ENCODE assay signal across 8 mouse cellular contexts in genomic region chr14:67599734-67600133, GRCm38 (mm10).
DNase-seq lines count a peak whose midpoint lies in the region; TF ChIP-seq lines count a peak whose summit lies in the region.

No protein-coding gene starts in this region.

- no peak overlapping the region for H3K4me3 ChIP-seq in layer of hippocampus, adult 2 months
- H3K4me3 ChIP-seq in MEL (ENCODE audit: control insufficient read depth in 1 of 2, insufficient read depth in 1 of 2, low read depth in 2 of 2, low read length in 2 of 2): no peak overlapping the region

- no peak overlapping the region for H3K27ac ChIP-seq in layer of hippocampus, adult 2 months
- H3K27ac ChIP-seq in MEL (ENCODE audit: control insufficient read depth, low read depth, low read length): no peak overlapping the region

- H3K79me2 ChIP-seq in MEL (ENCODE audit: control insufficient read depth, insufficient read depth, low read length, poor library complexity): no peaks in the 10 kb centered on the region

- H3K4me1 ChIP-seq in MEL (ENCODE audit: control insufficient read depth in 1 of 2, insufficient read depth in 2 of 2, low read length in 2 of 2): no peaks in the 10 kb centered on the region

- no peak; the same call in 1 of the 2 replicates for TF ChIP-seq RAD21 in MEL (IDR thresholded peaks at IDR 0.05; ENCODE audit: low read depth, low read length)

- peak; percentile 61 to 64 for DNase-seq in cerebellum, postnatal 10 days
- DNase-seq in cerebellum, postnatal 36 days: no peak
- DNase-seq in layer of hippocampus, adult 2 months (ENCODE audit: low spot score in 2 of 2): peak in 1 of 2 experiments; percentile 18
- DNase-seq in layer of hippocampus, adult 9-11 months: no peak
- DNase-seq in MEL (ENCODE audit: low read depth, low spot score): peak; percentile 2
- DNase-seq in kidney, postnatal 4 days: peak; percentile 39 to 51
- no peak for DNase-seq in natural killer cell, adult 2 months (ENCODE audit: low spot score in 2 of 2)
- no peak for DNase-seq in spleen, postnatal 10 days (ENCODE audit: low spot score in 2 of 2)

- no peaks in the 10 kb centered on the region for H3K9me3 ChIP-seq in MEL (replicated peaks; ENCODE audit: insufficient read depth, low read length)

- no peak for TF ChIP-seq POLR2A in MEL (IDR thresholded peaks at IDR 0.05; ENCODE audit: control insufficient read depth in 1 of 2, insufficient read depth in 1 of 2, low read depth in 1 of 2, low read length in 2 of 2, poor library complexity in 1 of 2)

- H3K27me3 ChIP-seq in MEL (ENCODE audit: control insufficient read depth in 1 of 2, insufficient read depth in 2 of 2, low read length in 2 of 2): no peaks in the 10 kb centered on the region

- no peaks in the 10 kb centered on the region for H3K36me3 ChIP-seq in MEL (ENCODE audit: control insufficient read depth in 1 of 2, insufficient read depth in 2 of 2, low read length in 2 of 2)

- no peak overlapping the region for H3K9ac ChIP-seq in MEL (ENCODE audit: control insufficient read depth, low read depth, low read length, poor library complexity, severe bottlenecking)

- TF ChIP-seq EP300 in MEL (IDR thresholded peaks at IDR 0.05; ENCODE audit: low read depth in 1 of 2, low read length in 2 of 2): no peak

- peak; percentile 89 for TF ChIP-seq CTCF in layer of hippocampus, adult 2 months (conservative IDR thresholded peaks at IDR 0.05)
- TF ChIP-seq CTCF in MEL (IDR thresholded peaks at IDR 0.05 in 2 of 3, conservative IDR thresholded peaks at IDR 0.05 in 1 of 3; ENCODE audit: control insufficient read depth in 1 of 3, insufficient read depth in 1 of 3, low read depth in 2 of 3, low read length in 3 of 3, poor library complexity in 1 of 3, severe bottlenecking in 1 of 3): peak in 2 of 3 experiments; percentile 16 to 31; a peak in 3 of 6 replicates

TF ChIP-seq in MEL, 35 proteins besides CTCF, POLR2A, EP300 and RAD21:
- no peak for TF ChIP-seq UBTF (IDR thresholded peaks at IDR 0.05; ENCODE audit: borderline replicate concordance, insufficient read depth, low read depth, low read length)
- TF ChIP-seq MAZ (IDR thresholded peaks at IDR 0.05; ENCODE audit: low read depth, low read length): no peak
- no peak for TF ChIP-seq MEF2A (IDR thresholded peaks at IDR 0.05; ENCODE audit: extremely low read depth, insufficient replicate concordance, low read depth, low read length, poor library complexity, severe bottlenecking)
- TF ChIP-seq USF1 (IDR thresholded peaks at IDR 0.05; ENCODE audit: low read depth, low read length): no peak
- no peak for TF ChIP-seq ZC3H11A (IDR thresholded peaks at IDR 0.05; ENCODE audit: low read depth, low read length)
- no peak for TF ChIP-seq RCOR1 (IDR thresholded peaks at IDR 0.05; ENCODE audit: low read depth, low read length)
- TF ChIP-seq CHD1 (IDR thresholded peaks at IDR 0.05; ENCODE audit: low read depth, low read length): no peak
TF ChIP-seq in MEL: peak in this region for 0.

Comparison
In these comparisons a context has a peak if more than half of its experiments do, and no peak if none do; other contexts are left out.
1. DNase-seq: peak in cerebellum, postnatal 10 days (2 of 2), MEL (single experiment) and kidney, postnatal 4 days (2 of 2); none in cerebellum, postnatal 36 days (0 of 2), layer of hippocampus, adult 9-11 months (single experiment), natural killer cell, adult 2 months (0 of 2) and spleen, postnatal 10 days (0 of 2).